Mouse (Mus musculus): ENCODE results near the gene Ikbkg.
A peak's percentile ranks its signal among the peaks of the same experiment; 100 is the strongest.
"Not testable (repeated sequence)": the region's sequence is repeated elsewhere in the genome, so short reads cannot be mapped to it uniquely, and the experiment has no call there.

Gene Ikbkg

GRCm38 (mm10) chrX:74392535-74393443 is at the start of gene Ikbkg, which contains the start of gene Fam3a:
Ikbkg (plus strand) TSS chrX:74393290.
Fam3a (minus strand) TSS chrX:74393272.
- peak; percentile 22 for DNase-seq (ENCODE audit: low spot score)

DNA sequence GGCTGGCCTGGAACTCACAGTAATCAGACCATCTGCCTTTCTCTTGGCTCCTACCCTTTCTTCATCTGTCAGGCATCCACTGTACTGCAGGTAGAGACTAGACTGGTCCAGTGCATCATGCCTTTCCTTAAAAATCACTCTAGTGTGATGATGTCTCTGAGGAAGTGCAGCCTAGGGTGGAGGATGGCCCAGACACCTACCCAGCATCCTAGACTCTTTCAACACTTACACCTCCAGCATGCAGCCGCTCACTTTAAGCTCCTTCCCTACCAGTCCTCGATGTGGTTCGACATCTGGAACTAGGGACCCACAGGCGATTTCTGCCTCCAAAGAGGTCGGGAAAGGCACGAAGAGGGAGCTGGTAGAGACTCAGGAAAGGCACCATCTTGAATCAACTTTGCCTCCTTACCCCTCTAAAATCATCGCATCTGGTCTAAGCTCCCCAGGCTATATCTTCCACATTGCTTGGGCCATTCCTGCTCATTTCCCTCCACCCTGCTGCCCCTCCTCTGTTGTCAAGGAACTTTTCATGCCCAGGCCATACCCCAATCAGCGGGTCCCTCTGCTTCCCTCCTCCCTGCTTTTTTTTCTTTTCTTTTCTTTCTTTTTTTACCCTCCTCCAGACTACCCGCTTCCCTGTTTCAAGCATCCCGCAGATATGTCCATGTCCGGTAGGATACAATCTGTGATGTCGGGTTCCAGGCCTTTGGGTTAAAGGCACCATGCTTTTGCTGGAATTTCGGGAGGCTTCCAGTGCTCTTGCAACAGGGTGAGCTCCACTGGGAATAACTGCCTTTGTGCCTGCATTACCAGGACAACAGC is 40.2 kb upstream of the Ikbkg start:
- no peak for DNase-seq (ENCODE audit: low spot score)

DNA sequence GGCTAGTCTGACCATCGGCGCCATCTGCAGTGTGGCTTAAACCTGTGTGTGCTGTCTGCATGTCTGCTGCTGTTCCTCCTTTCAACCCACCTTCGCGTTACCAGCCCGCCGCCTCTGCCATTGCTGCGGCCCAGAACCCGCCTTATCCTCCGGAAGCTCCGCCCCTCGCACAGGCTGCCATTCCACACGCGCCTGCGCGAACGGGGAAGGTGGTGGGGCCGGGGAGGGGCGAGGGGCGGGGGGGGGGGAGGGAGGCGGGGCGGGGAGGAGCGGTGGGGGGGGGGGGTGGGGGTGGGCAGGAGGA is 39.7 kb upstream of the Ikbkg start, which contains the start of gene Lage3:
Gene Lage3, minus strand, starts transcription at position 152 of the 304 bp plus-strand sequence.
- peak; percentile 24 for DNase-seq (ENCODE audit: low spot score)

DNA sequence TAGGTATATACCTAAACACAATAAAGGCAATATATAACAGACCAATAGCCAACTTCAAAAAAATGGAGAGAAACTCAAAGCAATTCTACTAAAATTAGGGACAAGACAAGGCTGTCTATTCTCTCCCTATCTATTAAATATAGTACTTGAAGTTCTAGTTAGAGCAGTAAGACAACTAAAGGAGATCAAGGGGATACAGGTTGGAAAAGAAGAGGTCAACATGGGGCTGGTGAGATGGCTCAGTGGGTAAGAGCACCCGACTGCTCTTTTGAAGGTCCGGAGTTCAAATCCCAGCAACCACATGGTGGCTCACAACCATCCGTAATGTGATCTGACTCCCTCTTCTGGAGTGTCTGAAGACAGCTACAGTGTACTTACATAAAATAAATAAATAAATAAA is 36.0 kb upstream of the Ikbkg start:
- DNase-seq (ENCODE audit: low spot score) = not testable (repeated sequence)

- no peak for DNase-seq (ENCODE audit: low spot score)
Measured at GRCm38 (mm10) chrX:74359171-74359570, 33.9 kb upstream of the Ikbkg start.

DNA sequence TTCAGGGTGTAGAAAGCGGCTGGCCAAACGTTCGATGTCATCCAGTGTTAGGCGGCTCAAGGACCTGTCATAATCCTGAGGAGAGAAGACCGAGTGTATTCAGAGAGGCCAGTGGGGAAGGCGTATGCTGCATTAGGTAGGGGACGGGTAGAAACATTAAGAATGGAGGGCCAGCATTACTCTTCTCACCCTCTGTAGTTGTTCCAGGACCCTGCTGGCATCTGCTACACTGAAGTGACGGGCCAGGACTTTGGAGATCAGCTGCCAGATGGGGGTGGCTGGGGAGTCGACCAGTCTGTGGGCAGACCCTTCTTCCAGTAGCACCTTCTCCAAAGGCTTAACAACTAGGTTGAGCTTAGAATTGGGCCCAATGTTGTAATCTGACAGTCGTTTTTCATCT is 25.6 kb upstream of the Ikbkg start:
- DNase-seq (ENCODE audit: low spot score) = no peak

- DNase-seq (ENCODE audit: low spot score) = no peak
Measured at GRCm38 (mm10) chrX:74368209-74368909, 24.7 kb upstream of the Ikbkg start.

DNA sequence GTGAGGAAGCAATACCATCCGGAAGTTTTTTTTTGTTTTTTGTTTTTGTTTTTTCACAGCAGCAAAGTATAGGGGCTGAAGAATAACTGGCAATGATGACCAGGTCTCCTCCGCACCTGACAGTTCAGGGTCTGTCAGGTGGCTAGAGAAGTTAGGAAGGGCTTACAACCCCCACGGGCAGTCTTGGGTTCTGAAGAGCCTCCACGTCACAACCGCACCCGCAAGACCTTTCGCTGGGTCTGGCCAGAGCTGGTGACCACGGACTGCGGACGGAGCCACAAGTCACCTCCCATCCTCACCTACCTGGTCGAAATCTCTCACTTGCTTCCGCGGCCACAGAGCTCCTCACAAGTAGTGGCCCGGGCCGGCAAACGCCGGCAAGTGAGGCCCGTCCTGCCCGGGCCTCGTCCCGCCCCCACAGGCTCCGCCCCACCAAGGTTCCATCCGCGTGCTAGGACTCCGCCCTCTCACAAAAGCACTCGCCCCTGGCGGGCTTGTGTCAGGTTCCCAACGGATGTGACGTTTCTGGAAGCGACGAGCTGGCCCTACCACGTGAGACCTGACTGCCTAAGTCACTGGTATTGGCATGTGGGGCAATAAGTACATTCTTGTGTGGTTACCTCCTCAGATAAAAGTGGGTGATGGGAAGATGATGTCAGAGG is 20.1 kb upstream of the Ikbkg start, which contains the start of the genes Ubl4a and Slc10a3:
Gene Ubl4a, minus strand, starts transcription at position 331 of the 662 bp plus-strand sequence.
Gene Slc10a3, minus strand, starts transcription at position 462 of the 662 bp plus-strand sequence.
- peak; percentile 29 for DNase-seq (ENCODE audit: low spot score)

DNA sequence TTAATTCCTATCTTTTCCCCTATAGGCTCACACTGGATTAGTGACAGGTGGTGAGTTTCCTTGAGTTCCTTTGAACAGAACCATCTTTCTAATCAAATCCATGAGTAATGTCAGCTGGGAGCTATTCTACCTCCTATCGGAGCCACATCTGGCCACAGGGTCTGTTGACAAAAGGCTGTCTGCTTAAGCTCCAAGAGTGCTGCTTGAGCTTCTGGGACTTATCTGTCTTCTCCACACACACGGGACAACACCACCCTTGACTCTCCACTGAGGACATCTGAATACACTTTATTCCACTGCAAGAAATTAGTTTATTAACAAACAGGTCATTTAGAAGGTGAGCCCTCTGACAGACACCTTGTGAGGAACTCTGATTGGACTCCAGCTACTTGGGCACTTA is 8.6 kb upstream of the Ikbkg start:
- no peak for DNase-seq (ENCODE audit: low spot score)

GRCm38 (mm10) chrX:74388153-74388552 is 4.9 kb upstream of the Ikbkg start:
- no peak for DNase-seq (ENCODE audit: low spot score)

- no peak for DNase-seq (ENCODE audit: low spot score)
Measured at GRCm38 (mm10) chrX:74400136-74400535, 7.0 kb downstream of the Ikbkg start.

DNA sequence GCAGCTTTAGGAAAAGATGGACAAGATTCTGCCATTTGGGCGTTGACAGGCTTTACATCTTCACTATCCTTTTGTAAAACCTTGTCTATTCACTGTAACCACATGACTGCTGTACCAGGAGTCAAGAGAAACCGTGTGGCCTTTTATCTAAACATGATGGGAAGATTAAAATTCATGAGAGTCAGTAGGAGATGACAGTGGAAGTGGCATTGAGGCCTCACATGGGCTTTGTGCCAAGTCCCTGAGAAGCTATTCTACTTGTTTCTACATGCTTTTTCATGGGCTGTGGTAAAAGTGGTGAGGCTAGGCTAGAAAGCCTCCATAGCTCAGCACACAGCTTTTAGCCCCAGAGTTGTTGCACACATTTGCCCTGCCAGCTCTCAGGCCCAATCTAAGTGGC is 15.2 kb downstream of the Ikbkg start:
- DNase-seq (ENCODE audit: low spot score) = no peak

DNA sequence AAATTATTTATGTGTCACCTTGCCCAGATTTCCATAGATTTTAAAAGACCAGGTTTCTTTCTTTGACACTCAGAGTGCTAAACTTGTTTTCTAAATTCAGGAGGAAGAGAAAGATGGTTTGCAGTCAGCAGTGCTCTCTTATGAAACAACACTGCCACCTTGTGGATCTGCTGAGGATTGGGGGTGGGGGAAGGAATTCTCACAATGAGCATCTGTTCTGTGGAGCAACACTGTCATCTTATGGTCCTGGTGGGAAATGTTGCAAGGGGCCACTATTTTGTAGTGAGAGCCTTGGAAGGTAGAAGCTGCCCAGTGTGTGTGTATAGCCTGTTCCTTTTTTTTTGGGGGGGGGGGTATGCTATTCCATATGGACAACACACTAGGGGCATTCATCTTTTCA is 20.3 kb downstream of the Ikbkg start:
- DNase-seq (ENCODE audit: low spot score) = peak; percentile 73

GRCm38 (mm10) chrX:74424443-74424842 is 31.4 kb downstream of the Ikbkg start:
- DNase-seq (ENCODE audit: low spot score) = no peak

- no peak for DNase-seq (ENCODE audit: low spot score)
Measured at GRCm38 (mm10) chrX:74425195-74425594, 32.1 kb downstream of the Ikbkg start.

- no peak for DNase-seq (ENCODE audit: low spot score)
Measured at GRCm38 (mm10) chrX:74426256-74426655, 33.2 kb downstream of the Ikbkg start.

DNA sequence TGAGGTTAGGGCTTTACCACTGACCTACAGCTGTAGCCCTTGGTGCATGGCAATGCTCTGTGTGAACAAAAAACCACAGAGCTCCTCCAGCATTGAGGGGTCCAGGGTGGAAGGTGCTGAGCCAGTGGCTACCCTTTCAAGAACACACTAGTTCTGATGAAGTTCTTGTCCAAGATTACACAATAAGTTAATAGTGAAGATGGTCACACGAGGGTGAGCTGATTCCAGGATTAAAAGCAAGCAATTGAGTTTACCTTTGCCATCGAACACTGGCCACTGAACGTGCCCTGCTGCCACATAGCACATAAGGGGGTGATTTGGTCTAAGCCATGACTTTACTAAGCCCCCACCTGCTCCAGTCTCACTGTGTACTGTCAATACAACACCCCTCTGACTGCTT is 34.0 kb downstream of the Ikbkg start:
- DNase-seq (ENCODE audit: low spot score) = no peak

- no peak for DNase-seq (ENCODE audit: low spot score)
Measured at GRCm38 (mm10) chrX:74428146-74428825, 35.2 kb downstream of the Ikbkg start.

GRCm38 (mm10) chrX:74428826-74429276 is 35.8 kb downstream of the Ikbkg start, which contains the start of gene G6pdx:
G6pdx (minus strand) TSS chrX:74429194.
- DNase-seq (ENCODE audit: low spot score) = peak; percentile 71

DNA sequence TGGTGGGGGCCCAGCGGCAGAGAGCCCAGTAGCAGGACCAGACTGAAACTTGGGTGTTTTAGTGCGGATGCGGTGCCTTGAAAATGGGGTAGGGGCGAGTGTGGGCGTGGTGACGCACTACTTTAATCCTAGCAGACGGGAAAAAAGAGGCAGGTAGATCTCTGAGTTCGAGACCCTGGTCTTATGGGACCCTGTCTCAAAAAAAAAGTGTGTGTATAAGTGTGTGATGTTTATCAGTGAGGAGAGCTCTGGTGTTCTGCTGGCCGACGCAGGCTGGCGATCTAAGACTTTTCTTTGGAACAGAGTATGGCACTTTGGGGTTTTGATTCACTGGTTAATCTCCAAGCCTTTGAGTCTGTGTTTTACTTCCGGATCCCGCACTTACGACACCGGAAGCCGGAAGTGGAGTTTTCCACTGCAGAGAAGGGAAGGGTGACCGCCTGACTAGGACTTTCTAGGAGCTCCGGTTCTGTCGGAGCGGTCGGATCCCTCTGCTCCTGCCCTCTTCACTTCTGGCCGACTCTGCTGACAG is 36.3 kb downstream of the Ikbkg start:
- peak; percentile 53 for DNase-seq (ENCODE audit: low spot score)

Measured in layer of hippocampus, adult 9-10 months (tissue).